Mouse (Mus musculus) lung, postnatal 4 days (tissue): Measurements from ENCODE around the gene Sv2b.

Source experiments
- DNase-seq, 2 experiments: peaks; one replicate each; pipeline ENCODE4 v3.0.0; 2021

Sv2b gene

DNA sequence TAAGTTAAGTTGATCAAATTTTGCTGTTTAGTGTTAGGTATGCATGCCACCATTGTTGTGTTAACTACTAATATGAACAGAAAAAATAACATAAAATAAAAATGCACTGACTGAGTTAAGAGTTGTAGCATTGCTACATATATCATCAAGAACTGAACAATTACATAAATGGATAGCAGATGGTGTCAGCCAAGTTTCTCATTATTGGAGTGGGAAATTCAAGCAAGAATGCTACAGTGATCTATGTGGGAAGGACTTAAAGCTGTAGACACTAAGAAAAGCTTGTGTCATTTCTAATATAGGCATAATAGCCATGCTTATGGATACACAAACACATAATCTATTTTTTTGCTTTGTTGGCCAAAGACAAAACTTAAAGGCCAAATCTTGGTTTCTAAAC lies 228.9 kb downstream of the Sv2b start:
- DNase-seq: no peak

DNA sequence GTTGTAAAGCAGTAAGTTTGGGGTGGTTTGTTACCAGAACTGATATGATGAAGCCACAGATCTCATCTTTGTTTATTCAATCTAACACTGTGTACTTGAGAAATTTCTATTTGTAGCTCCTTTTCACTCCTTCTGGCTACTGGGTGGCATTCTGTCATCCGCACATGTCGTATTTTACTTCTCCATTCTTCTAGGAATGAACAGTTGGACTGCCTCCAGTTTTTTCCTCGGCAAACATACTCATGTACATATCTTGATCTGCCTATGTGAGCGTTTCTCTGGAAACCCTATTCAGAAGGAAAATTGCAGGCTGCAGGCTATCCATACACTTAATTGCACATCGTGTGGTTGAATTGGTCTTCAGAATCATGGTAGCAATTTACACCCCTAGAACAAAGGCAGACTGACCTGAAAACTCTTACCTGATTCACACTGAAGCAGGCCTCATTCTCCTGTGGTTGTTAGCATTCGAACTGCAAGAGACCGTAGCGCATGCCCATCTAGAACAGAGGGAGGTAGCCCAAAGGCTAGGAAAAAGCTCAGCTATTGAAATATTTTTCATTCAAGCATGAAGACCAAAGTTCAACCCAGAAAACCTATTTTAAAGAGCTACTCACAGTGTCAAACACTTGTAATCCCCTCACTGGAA lies 231.4 kb downstream of the Sv2b start:
- DNase-seq: no peak
